Mouse (Mus musculus): ENCODE measurements at regions not wholly inside any gene's neighbourhood (a gene's known extent, or its start where the extent isn't known, plus 50 kb on each side); places are given as distances from the start of the nearest gene placed in this dataset.
"Not testable (repeated sequence)": the region's sequence is repeated elsewhere in the genome, so short reads cannot be mapped to it uniquely, and the experiment has no call there.

- ATAC-seq (no peak), DNase-seq (ENCODE audit: low read depth, low spot score) (no peak)
- ChIA-PET CTCF (interaction anchor here (0.6 kb wide), 1 partner anchor 19 kb away, joined by 3 read pairs; no protein-coding TSS in a partner anchor), POLR2A (interaction anchor here (0.7 kb wide), 1 partner anchor 891 kb away, joined by 4 read pairs; no protein-coding TSS in a partner anchor)
- no peaks in the 10 kb centered on the region for H3K27me3 ChIP-seq
- TF ChIP-seq CTCF (IDR thresholded peaks at IDR 0.05), result no peak
- in situ Hi-C loops (cut with MboI; ENCODE audit: low pct_unique_long_range_greater_than_20kb), result no loop called here
Measured at GRCm38 (mm10) chr13:111309848-111310692, 55.3 kb downstream of the Actbl2 start.

- in situ Hi-C loops (cut with MboI; ENCODE audit: low pct_unique_long_range_greater_than_20kb), result no loop called here
- DNase-seq (ENCODE audit: low read depth, low spot score) (no peak), ATAC-seq (no peak)
- ChIA-PET POLR2A (no interaction called here), CTCF (no interaction called here)
- no peak for TF ChIP-seq CTCF (IDR thresholded peaks at IDR 0.05)
- no peaks in the 10 kb centered on the region for H3K27me3 ChIP-seq
Measured at GRCm38 (mm10) chr13:111310693-111311045, 55.9 kb downstream of the Actbl2 start.

GRCm38 (mm10) chr13:111313506-111313905 lies 58.7 kb downstream of the Actbl2 start:
- in situ Hi-C loops (cut with MboI; ENCODE audit: low pct_unique_long_range_greater_than_20kb); DNase-seq (ENCODE audit: low read depth, low spot score); ATAC-seq; H3K27me3 ChIP-seq; CTCF ChIA-PET; POLR2A ChIA-PET: not testable (repeated sequence)

GRCm38 (mm10) chr13:111317876-111318275 lies 63.1 kb downstream of the Actbl2 start:
- POLR2A ChIA-PET; in situ Hi-C loops (cut with MboI; ENCODE audit: low pct_unique_long_range_greater_than_20kb); DNase-seq (ENCODE audit: low read depth, low spot score); H3K27me3 ChIP-seq; ATAC-seq: not testable (repeated sequence)
- CTCF ChIA-PET, result interaction anchor here (0.9 kb wide), 1 partner anchor 32 kb away, joined by 3 read pairs; no protein-coding TSS in a partner anchor

- ChIA-PET CTCF (interaction anchor here (1.4 kb wide), 1 partner anchor 18 kb away, joined by 3 read pairs; no protein-coding TSS in a partner anchor), POLR2A (interaction anchor here (1.2 kb wide), 1 partner anchor 16 kb away, joined by 3 read pairs; no protein-coding TSS in a partner anchor)
- TF ChIP-seq CTCF (IDR thresholded peaks at IDR 0.05), result no peak
- no peak for DNase-seq (ENCODE audit: low read depth, low spot score)
- no peak for ATAC-seq
- in situ Hi-C loops (cut with MboI; ENCODE audit: low pct_unique_long_range_greater_than_20kb), result no loop called here
- H3K27me3 ChIP-seq, result no peaks in the 10 kb centered on the region
Measured at GRCm38 (mm10) chr13:111323206-111323605, 68.4 kb downstream of the Actbl2 start.

GRCm38 (mm10) chr13:111326096-111326665 lies 71.4 kb downstream of the Actbl2 start:
- ATAC-seq (no peak), DNase-seq (ENCODE audit: low read depth, low spot score) (no peak)
- TF ChIP-seq CTCF (IDR thresholded peaks at IDR 0.05), result no peak
- POLR2A ChIA-PET, result no interaction called here
- CTCF ChIA-PET, result interaction anchor here (1.3 kb wide), 1 partner anchor 34 kb away, joined by 3 read pairs; no protein-coding TSS in a partner anchor
- H3K27me3 ChIP-seq, result no peaks in the 10 kb centered on the region
- in situ Hi-C loops (cut with MboI; ENCODE audit: low pct_unique_long_range_greater_than_20kb), result no loop called here

- ATAC-seq, result no peak
- POLR2A ChIA-PET, result no interaction called here
- no peak for DNase-seq (ENCODE audit: low read depth, low spot score)
Measured at GRCm38 (mm10) chr13:111333035-111333434, 78.2 kb downstream of the Actbl2 start.

GRCm38 (mm10) chr13:111333851-111334250 lies 79.0 kb downstream of the Actbl2 start:
- no peak for ATAC-seq
- TF ChIP-seq CTCF (IDR thresholded peaks at IDR 0.05), result no peak
- no peak for DNase-seq (ENCODE audit: low read depth, low spot score)
- ChIA-PET CTCF (interaction anchor here (1.3 kb wide), 1 partner anchor 10 kb away, joined by 5 read pairs; no protein-coding TSS in a partner anchor), POLR2A (no interaction called here)
- no peaks in the 10 kb centered on the region for H3K27me3 ChIP-seq
- in situ Hi-C loops (cut with MboI; ENCODE audit: low pct_unique_long_range_greater_than_20kb), result no loop called here

More at GRCm38 (mm10) chr13:111333035-111333434, 78.2 kb downstream of the Actbl2 start:
- no peak for TF ChIP-seq CTCF (IDR thresholded peaks at IDR 0.05)
- CTCF ChIA-PET, result interaction anchor here (0.8 to 1.3 kb wide), 3 partner anchors 11 to 22 kb away, joined by 3 to 5 read pairs (median 3); no protein-coding TSS in a partner anchor
- H3K27me3 ChIP-seq, result no peaks in the 10 kb centered on the region
- in situ Hi-C loops (cut with MboI; ENCODE audit: low pct_unique_long_range_greater_than_20kb), result no loop called here

- POLR2A ChIA-PET, result no interaction called here
- no peak for DNase-seq (ENCODE audit: low read depth, low spot score)
- no peak for ATAC-seq
- no peak for TF ChIP-seq CTCF (IDR thresholded peaks at IDR 0.05)
- H3K27me3 ChIP-seq, result no peaks in the 10 kb centered on the region
- in situ Hi-C loops (cut with MboI; ENCODE audit: low pct_unique_long_range_greater_than_20kb), result no loop called here
- CTCF ChIA-PET, result no interaction called here
Measured at GRCm38 (mm10) chr13:111334258-111335052, 79.6 kb downstream of the Actbl2 start.

GRCm38 (mm10) chr13:111344981-111345380 lies 90.2 kb downstream of the Actbl2 start:
- no peak for DNase-seq (ENCODE audit: low read depth, low spot score)
- no peak for TF ChIP-seq CTCF (IDR thresholded peaks at IDR 0.05)
- CTCF ChIA-PET, result interaction anchor here (1.2 kb wide), 1 partner anchor 951 kb away, joined by 3 read pairs; no protein-coding TSS in a partner anchor
- POLR2A ChIA-PET, result interaction anchor here (0.6 kb wide), 1 partner anchor 1448 kb away, joined by 3 read pairs; no protein-coding TSS in a partner anchor
- no peak for ATAC-seq
- in situ Hi-C loops (cut with MboI; ENCODE audit: low pct_unique_long_range_greater_than_20kb), result no loop called here
- H3K27me3 ChIP-seq, result no peaks in the 10 kb centered on the region

Measured in Patski (cell line).